Mouse (Mus musculus) liver, adult 2 months (tissue): ENCODE data around the gene Hoxc9.

Source experiments
- CTCF ChIP-seq: fragments of 200-500 bp; IDR thresholded peaks from 2 replicates; pipeline ENCODE4 v1.5.1; 2011; ENCODE audit warnings: low read depth, low read length, control low read depth
- POLR2A ChIP-seq: fragments of 200-500 bp; IDR thresholded peaks from 2 replicates; pipeline ENCODE4 v1.6.1; 2011; ENCODE audit warnings: low read length, control low read depth; ENCODE audit not compliant: insufficient read depth; ENCODE audit errors: extremely low read depth

GRCm38 (mm10) chr15:103005797-103006196 is 29.6 kb downstream of the Hoxc9 start:
- TF ChIP-seq CTCF (no peak), POLR2A (no peak)
